Mouse (Mus musculus) embryonic facial prominence, embryonic 14.5 days (tissue): ENCODE measurements at regions not wholly inside any gene's neighbourhood (a gene's known extent, or its start where the extent isn't known, plus 50 kb on each side); places are given as distances from the start of the nearest gene placed in this dataset.

Experiments
- ATAC-seq: fragments of 200-750 bp; cut with Nextera tagmentation; 2 replicates; pipeline ENCODE4 v1.8.0; 2017; ENCODE audit warnings: low read depth, moderate number of reproducible peaks, moderate TSS enrichment
- DNase-seq: peaks from one replicate; pipeline ENCODE4 v3.0.0-alpha.2; 2015; ENCODE audit warnings: low spot score
- H3K27ac ChIP-seq: fragments of 300-500 bp; sonication (generic); replicated peaks from 2 replicates; pipeline ENCODE4 v1.5.1; 2014; ENCODE audit warnings: low read depth, mild to moderate bottlenecking, low read length, moderate library complexity
- H3K27me3 ChIP-seq: fragments of 300-500 bp; sonication (generic); replicated peaks from 2 replicates; pipeline ENCODE4 v1.6.1; 2014; ENCODE audit warnings: low read length; ENCODE audit not compliant: control insufficient read depth, insufficient read depth
- H3K36me3 ChIP-seq: fragments of 300-500 bp; sonication (generic); 2 replicates; pipeline ENCODE4 v1.6.1; 2014; ENCODE audit warnings: low read length, mixed read lengths; ENCODE audit not compliant: control insufficient read depth, insufficient read depth
- H3K4me1 ChIP-seq: fragments of 300-500 bp; sonication (generic); 2 replicates; pipeline ENCODE4 v1.6.1; 2014; ENCODE audit warnings: antibody characterized with exemption, low read length; ENCODE audit not compliant: control insufficient read depth, insufficient read depth
- H3K4me2 ChIP-seq: fragments of 300-500 bp; sonication (generic); 2 replicates; pipeline ENCODE4 v1.6.1; 2014; ENCODE audit warnings: low read depth, mild to moderate bottlenecking, low read length, moderate library complexity, mixed read lengths
- H3K4me3 ChIP-seq: fragments of 300-500 bp; sonication (generic); 2 replicates; pipeline ENCODE4 v1.5.1; 2014; ENCODE audit warnings: low read depth, mild to moderate bottlenecking, low read length
- H3K9ac ChIP-seq: fragments of 300-500 bp; sonication (generic); 2 replicates; pipeline ENCODE4 v1.6.1; 2014; ENCODE audit warnings: low read depth, mild to moderate bottlenecking, low read length, moderate library complexity, mixed read lengths
- H3K9me3 ChIP-seq: fragments of 300-500 bp; sonication (generic); 2 replicates; pipeline ENCODE4 v1.6.1; 2016; ENCODE audit warnings: low read length; ENCODE audit not compliant: control insufficient read depth
- WGBS: fragments of 180-500 bp; shearing (Covaris S2); extraction: QIAGEN DNeasy Blood & Tissue Kit; methylation state at CpG from one replicate; pipeline ENCODE4 v1.1.7; 2014; 5-methylcytosine and 5-hydroxymethylcytosine counted together

DNA sequence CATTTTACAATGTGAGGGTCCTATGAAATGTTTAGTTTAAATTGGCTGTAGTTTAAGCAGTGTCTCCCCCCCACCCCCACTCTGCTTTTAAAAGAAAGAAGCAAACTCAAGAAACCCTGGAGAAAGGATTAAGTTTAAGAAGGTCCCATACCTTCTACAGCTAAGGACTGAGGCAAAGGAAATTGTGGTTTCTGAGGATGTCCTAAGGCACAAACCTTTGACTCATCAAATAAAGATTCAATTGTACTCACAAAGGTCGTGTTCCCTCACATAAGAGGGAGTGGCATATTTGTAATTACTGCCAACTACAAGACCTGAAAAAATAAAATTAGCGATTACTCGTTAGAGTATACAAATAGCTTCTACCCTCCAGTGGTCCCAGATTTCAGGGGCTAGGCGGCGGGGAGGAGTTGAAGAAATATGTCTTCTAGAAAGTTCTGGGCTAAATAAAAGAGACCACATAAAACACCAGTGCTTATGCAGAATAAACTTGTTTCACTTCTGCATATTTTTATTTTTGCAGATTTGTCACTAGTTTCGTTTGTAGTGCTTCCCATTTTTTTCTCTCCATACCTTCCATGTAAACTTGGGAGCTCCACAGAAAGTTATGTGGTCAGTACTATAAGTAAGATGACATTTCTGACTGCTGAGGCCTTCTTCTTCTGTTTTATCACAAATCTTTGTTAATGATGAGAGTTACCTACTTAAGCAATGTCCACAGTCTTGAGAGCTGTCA, 127.0 kb downstream of the Csl start:
- H3K4me3 ChIP-seq: no peak overlapping the region
- ATAC-seq: no peak

DNA sequence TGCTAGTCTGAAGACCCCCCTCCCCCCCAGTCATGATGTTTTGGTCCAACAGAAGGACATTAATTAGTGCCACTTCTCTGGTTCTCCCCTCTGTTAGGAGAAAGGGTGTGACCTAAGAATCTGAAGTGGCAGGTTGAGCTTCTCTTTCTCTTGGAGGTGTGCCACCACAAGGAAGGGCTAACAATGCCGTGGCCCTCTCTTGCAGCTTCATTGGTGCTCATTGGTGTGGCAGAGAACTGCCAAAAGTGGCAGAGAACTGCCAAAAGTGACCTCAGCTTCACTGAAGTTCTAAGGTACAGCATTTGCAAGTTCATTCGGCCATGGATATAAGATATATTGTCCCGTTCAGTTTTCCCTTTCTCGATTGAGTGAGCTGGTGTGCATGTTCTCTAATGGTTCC, 123.7 kb downstream of the Csl start:
- WGBS: 86% methylated on average over 4 of the region's 4 CpGs
- ATAC-seq: no peak
- Histone ChIP-seq H3K9me3 (no peaks in the 10 kb centered on the region), H3K27ac (no peak overlapping the region), H3K4me3 (no peak overlapping the region), H3K4me2 (no peak overlapping the region), H3K9ac (no peak overlapping the region), H3K27me3 (no peaks in the 10 kb centered on the region), H3K36me3 (no peaks in the 10 kb centered on the region), H3K4me1 (no peaks in the 10 kb centered on the region; the same call in 1 of the 2 replicates)
- DNase-seq: no peak

More for the DNA sequence above, 127.0 kb downstream of the Csl start:
- Histone ChIP-seq H3K9me3 (no peaks in the 10 kb centered on the region), H3K36me3 (no peaks in the 10 kb centered on the region), H3K4me1 (no peaks in the 10 kb centered on the region), H3K4me2 (no peak overlapping the region), H3K27me3 (no peaks in the 10 kb centered on the region), H3K9ac (no peak overlapping the region), H3K27ac (no peak overlapping the region)
- 64% methylated on average over 6 of the region's 6 CpGs for WGBS
- no peak for DNase-seq

DNA sequence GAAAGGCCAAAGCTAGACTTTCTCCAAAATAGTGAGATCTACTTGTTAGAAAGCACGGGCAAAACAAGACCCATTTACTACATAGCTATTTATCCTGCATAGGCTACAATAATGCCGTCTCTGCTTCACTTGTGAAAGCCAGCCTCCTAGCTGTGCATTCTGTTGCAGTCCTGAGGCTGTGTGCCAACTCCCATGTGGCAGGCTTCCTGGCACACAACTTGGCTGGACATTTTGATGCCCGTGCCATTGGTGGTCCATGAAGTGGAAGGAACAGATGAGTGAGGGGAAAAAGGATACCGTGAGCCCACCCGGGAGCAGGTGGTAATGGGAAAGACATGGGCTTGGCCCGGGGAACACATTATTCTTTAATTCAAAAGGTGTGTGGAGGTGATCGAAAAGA, 120.4 kb downstream of the Csl start:
- DNase-seq (peak; percentile 22), ATAC-seq (no peak)
- Histone ChIP-seq H3K4me3 (no peak overlapping the region), H3K4me2 (no peak overlapping the region), H3K36me3 (no peaks in the 10 kb centered on the region), H3K9me3 (no peaks in the 10 kb centered on the region), H3K4me1 (no peaks in the 10 kb centered on the region; the same call in 1 of the 2 replicates), H3K9ac (no peak overlapping the region), H3K27ac (no peak overlapping the region), H3K27me3 (no peaks in the 10 kb centered on the region)
- WGBS: 70% methylated on average over 7 of the region's 7 CpGs

DNA sequence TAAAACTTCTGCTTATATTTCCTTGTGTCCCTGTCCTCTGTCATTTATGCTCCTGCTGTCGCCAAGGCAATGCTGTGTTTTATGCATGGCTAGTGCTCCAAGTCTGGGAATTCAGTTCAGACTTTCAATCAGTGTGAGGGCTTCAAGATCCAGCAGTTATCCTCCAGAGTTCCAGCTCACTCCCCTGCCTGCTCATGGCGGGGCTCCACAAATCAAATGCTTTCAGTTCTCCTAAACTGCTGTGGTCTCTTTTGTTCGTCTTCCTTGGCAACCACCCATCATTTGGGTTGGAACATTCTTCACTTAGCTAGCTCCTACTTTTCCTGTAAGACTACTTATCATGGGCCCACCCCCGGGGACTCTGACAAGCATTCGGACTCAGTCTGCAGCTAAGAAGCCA, 120.0 kb downstream of the Csl start:
- Histone ChIP-seq H3K27ac (no peak overlapping the region), H3K4me3 (no peak overlapping the region), H3K4me1 (no peaks in the 10 kb centered on the region; the same call in 1 of the 2 replicates), H3K9me3 (no peaks in the 10 kb centered on the region), H3K4me2 (no peak overlapping the region), H3K27me3 (no peaks in the 10 kb centered on the region), H3K9ac (no peak overlapping the region), H3K36me3 (no peaks in the 10 kb centered on the region)
- DNase-seq: peak; percentile 78
- 55% methylated on average over 5 of the region's 5 CpGs for WGBS
- peak; percentile 37; the same call in 1 of the 2 replicates for ATAC-seq

DNA sequence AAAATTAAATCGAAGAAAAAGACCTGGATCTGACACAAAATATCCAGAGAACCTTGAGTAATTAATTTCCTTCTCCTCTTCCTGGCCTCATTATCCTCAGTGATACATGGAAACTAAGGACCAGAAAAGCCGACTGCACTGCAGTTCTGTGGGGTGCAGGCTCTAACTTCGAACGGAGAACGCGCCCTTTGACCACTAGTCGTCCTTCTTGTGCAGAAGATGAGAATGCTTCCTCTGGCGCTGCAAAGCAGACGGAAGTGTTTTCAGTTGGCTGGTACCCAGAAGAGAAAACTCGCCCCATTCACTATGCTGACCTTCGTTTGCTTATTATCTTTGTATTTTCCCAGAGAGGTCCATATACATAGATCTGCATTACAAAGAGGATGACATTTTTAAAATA, 117.7 kb downstream of the Csl start:
- 9% methylated on average over 11 of the region's 11 CpGs for WGBS

DNA sequence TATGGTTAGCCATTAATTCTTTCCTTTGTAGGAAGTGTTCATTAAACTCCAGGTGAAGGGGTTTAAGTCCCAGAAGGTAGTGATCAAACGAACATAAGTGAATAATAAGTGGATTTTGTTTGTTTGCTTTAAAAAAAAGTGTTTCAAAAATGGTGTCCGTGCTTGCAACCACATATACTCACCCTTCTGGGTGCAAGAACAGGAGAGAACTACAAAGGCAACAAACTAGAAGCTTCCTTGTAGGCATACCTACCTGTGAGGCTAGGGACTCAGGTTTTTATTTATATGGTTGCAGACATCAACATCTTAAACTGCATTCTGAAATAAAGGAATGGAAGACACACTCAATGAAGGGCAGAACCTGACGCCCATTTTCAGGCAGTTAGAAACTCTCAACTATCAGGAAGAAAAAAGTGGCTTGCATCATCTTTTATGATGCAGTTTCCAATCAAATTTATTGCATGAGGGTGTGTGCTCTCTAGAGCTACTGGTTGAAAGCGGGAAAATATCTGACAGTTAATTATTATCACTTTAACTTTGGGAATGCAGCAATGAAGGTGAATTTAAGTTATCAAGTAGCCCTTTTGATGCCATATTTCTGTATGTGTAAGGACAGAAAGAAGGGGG, 117.1 kb downstream of the Csl start:
- Histone ChIP-seq H3K4me1 (no peaks in the 10 kb centered on the region; the same call in 1 of the 2 replicates), H3K4me2 (no peak overlapping the region)
- WGBS: 63% methylated on average over 4 of the region's 4 CpGs

More for the DNA sequence above, 117.7 kb downstream of the Csl start:
- Histone ChIP-seq H3K9ac (no peak overlapping the region), H3K4me3 (no peak overlapping the region), H3K4me2 (no peak overlapping the region), H3K9me3 (no peaks in the 10 kb centered on the region), H3K4me1 (no peaks in the 10 kb centered on the region; the same call in 1 of the 2 replicates), H3K27me3 (no peaks in the 10 kb centered on the region), H3K27ac (no peak overlapping the region), H3K36me3 (no peaks in the 10 kb centered on the region)
- DNase-seq (peak; percentile 88), ATAC-seq (peak; percentile 65)

DNA sequence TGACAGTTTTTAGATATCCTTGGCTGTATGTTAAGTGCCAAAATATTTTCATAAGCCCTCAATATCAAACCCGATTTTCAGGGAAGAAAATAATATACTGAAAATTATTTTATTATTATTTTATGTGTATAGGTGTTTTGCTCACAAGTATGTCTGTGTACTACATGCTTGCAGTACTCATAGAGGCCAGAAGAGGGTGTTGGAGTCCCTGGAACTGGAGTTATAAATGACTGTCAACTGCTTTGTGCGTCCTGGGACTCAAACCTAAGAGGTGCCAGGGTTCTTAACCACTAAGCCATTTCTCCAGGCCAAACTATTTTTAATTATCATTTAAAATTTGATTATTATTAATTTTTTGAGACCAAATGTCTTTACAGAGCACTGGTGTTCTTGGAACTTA, 114.5 kb downstream of the Csl start:
- H3K9ac ChIP-seq: no peak overlapping the region
- no peak overlapping the region for H3K27ac ChIP-seq
- DNase-seq (no peak), ATAC-seq (no peak)
- H3K4me3 ChIP-seq: no peak overlapping the region
- WGBS: 44% methylated on average over 2 of the region's 2 CpGs
- H3K4me1 ChIP-seq: no peaks in the 10 kb centered on the region
- 0 out of 2 replicates have a peak, but pooled peaks cover 3% of the 10 kb centered on the region for H3K9me3 ChIP-seq
- no peaks in the 10 kb centered on the region for H3K27me3 ChIP-seq
- no peaks in the 10 kb centered on the region for H3K36me3 ChIP-seq
- H3K4me2 ChIP-seq: no peak overlapping the region

More for the DNA sequence above, 117.1 kb downstream of the Csl start:
- Histone ChIP-seq H3K9me3 (no peaks in the 10 kb centered on the region), H3K27me3 (no peaks in the 10 kb centered on the region), H3K36me3 (no peaks in the 10 kb centered on the region), H3K4me3 (no peak overlapping the region), H3K27ac (no peak overlapping the region), H3K9ac (no peak overlapping the region)
- ATAC-seq (no peak), DNase-seq (no peak)

DNA sequence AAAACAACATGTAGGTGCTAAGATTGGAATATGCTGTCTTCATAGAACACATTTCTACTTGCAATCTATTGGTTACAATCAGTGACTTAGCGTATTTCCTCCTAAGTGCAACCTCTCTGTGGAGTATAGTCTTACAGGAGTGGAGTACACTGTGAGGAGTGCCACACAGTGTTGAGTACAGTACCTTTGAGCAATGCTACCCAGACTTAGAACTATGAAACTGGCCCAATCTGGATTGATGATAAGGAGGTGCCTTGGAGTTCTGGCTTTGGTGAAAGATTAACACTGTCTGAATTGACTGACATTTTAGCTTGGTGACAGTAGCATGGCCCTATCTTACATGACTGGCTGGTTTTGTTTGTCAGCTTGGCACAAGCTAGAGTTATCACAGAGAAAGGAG, 107.4 kb downstream of the Csl start:
- Histone ChIP-seq H3K9me3 (0 out of 2 replicates have a peak, but pooled peaks cover 5% of the 10 kb centered on the region), H3K27ac (no peak overlapping the region), H3K4me3 (no peak overlapping the region), H3K36me3 (no peaks in the 10 kb centered on the region), H3K4me2 (no peak overlapping the region), H3K9ac (no peak overlapping the region), H3K4me1 (no peaks in the 10 kb centered on the region), H3K27me3 (no peaks in the 10 kb centered on the region)
- WGBS: 84% methylated on average over 1 of the region's 1 CpGs
- ATAC-seq (no peak), DNase-seq (no peak)
